Mouse (Mus musculus) brain, embryonic 14.5 days (tissue): ENCODE results near the gene Ldhb.

Experiments
- CTCF ChIP-seq: fragments of 200-500 bp; IDR thresholded peaks from 2 replicates; pipeline ENCODE4 v1.5.1; 2012; ENCODE audit warnings: inconsistent platforms, mild to moderate bottlenecking, moderate library complexity, borderline replicate concordance; ENCODE audit not compliant: insufficient read depth, insufficient read length; ENCODE audit errors: extremely low read depth
- POLR2A ChIP-seq: fragments of 200-500 bp; IDR thresholded peaks from 2 replicates; pipeline ENCODE4 v1.6.1; 2012; ENCODE audit warnings: mild to moderate bottlenecking, inconsistent platforms, borderline replicate concordance; ENCODE audit not compliant: poor library complexity, insufficient read depth, insufficient read length, severe bottlenecking; ENCODE audit errors: extremely low read depth

DNA sequence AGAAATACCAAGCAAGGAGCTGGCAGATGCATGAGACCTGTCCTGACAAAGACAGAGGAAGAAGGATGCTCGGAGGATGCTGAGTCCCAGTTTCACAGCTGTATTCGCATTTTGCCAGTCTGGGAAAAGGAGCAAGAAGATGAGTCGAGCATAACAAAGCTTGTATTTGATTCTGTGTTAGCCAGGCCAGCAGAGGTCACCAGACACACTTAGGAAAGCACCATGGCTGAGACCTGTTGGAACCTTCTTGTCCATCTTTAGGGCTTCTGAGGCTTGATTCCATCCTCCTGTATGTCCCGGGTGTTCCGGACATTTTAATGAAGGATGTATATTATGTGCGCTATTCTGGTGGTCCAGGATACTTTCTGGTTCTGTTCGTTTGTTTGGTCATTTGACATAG, 30.5 kb downstream of the Ldhb start:
- no peak for TF ChIP-seq CTCF
- TF ChIP-seq POLR2A = no peak
